Mouse (Mus musculus) brain, embryonic 14.5 days (tissue): Measurements from ENCODE around the gene Stoml3.

Experiments
- CTCF ChIP-seq: fragments of 200-500 bp; IDR thresholded peaks from 2 replicates; pipeline ENCODE4 v1.5.1; 2012; ENCODE audit warnings: inconsistent platforms, mild to moderate bottlenecking, moderate library complexity, borderline replicate concordance; ENCODE audit not compliant: insufficient read depth, insufficient read length; ENCODE audit errors: extremely low read depth
- POLR2A ChIP-seq: fragments of 200-500 bp; IDR thresholded peaks from 2 replicates; pipeline ENCODE4 v1.6.1; 2012; ENCODE audit warnings: mild to moderate bottlenecking, inconsistent platforms, borderline replicate concordance; ENCODE audit not compliant: poor library complexity, insufficient read depth, insufficient read length, severe bottlenecking; ENCODE audit errors: extremely low read depth

DNA sequence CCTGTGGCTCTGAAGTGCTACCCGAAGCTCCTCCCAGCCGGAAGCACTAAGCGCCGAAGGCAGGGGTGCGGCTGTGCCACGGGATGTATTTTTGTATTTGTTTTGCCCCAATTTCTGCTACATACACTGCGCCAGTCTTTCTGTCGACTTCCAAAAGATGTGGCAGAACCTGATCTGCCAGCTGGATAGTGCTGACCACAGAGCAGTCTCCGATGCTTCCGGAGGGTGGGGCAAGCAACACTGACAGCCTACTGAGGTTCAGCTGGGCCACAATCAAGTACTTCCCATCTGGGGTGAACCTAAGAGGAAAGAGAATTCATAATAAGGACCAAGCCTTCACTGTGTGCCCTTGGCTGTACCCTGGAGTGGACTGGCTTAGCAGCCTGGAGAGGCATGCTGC is 36.1 kb upstream of the Stoml3 start:
- TF ChIP-seq CTCF: no peak
- TF ChIP-seq POLR2A: no peak
